Mouse (Mus musculus): ENCODE data around the gene Zfp710.

DNA sequence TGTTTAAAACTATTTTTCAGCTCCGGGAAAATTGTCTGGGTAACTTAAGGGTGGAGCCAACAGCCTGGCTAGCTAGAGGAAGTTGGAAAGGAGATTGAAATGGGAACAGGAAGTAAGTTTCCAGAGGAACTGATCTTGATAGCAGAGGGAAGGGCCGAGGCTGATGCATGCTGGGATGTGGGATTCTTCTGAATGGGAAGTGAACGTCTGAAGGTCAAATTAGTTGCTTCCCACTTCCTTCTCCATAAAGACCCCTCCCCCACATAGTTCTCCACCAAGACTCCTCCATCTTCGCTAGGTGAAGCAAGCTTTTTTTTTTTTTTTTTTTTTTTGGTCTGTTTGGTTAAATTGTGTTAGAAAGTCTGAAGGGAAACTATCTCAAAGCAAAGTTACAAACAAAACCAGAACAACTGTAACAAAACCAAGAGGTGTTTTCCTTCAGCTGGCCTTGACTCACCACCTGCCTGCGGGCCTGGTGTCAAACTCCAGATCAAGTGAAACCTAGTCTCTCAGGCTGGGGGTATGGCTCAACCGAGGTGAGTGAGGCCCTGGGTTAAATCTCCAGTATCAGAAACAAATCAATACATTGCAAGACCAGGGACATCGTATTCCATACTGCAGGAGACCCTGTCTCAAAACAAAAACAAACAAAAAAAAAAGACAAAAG lies 10.6 kb upstream of the Zfp710 start:
- TF ChIP-seq EP300 (IDR thresholded peaks at IDR 0.05; ENCODE audit: low read length) (peak; percentile 48), CTCF (conservative IDR thresholded peaks at IDR 0.05 in 1 of 2, IDR thresholded peaks at IDR 0.05 in 1 of 2; ENCODE audit: low read depth in 2 of 2, low read length in 2 of 2) (no peak), POLR2A (IDR thresholded peaks at IDR 0.05; ENCODE audit: low read depth, low read length) (no peak), KAT2A (IDR thresholded peaks at IDR 0.05; ENCODE audit: insufficient replicate concordance, low read length) (no peak), MYC (IDR thresholded peaks at IDR 0.05; ENCODE audit: low read depth, low read length) (no peak), IRF4 (IDR thresholded peaks at IDR 0.05; ENCODE audit: low read depth, low read length) (peak; percentile 55; the same call in 1 of the 2 replicates), POLR2AphosphoS2 (IDR thresholded peaks at IDR 0.05; ENCODE audit: low read depth, low read length) (no peak), NRF1 (IDR thresholded peaks at IDR 0.05; ENCODE audit: low read depth, low read length) (no peak), E2F4 (IDR thresholded peaks at IDR 0.05; ENCODE audit: insufficient replicate concordance, low read depth, low read length) (no peak), SMC3 (IDR thresholded peaks at IDR 0.05; ENCODE audit: low read depth, low read length) (no peak), BHLHE40 (IDR thresholded peaks at IDR 0.05; ENCODE audit: low read depth, low read length) (0 out of 2 replicates have a peak, but pooled peaks have one; percentile 34), CHD1 (IDR thresholded peaks at IDR 0.05; ENCODE audit: low read depth, low read length) (no peak), CHD2 (IDR thresholded peaks at IDR 0.05; ENCODE audit: low read length) (no peak), USF2 (conservative IDR thresholded peaks at IDR 0.05; ENCODE audit: low read depth, low read length) (no peak)

Data from CH12.LX (cell line).